Mouse (Mus musculus) layer of hippocampus, adult 9-10 months (tissue): ENCODE results near the gene Kmt2e.

Experiments
- DNase-seq: peaks from one replicate; pipeline ENCODE4 v3.0.0; 2022; ENCODE audit warnings: low spot score

Kmt2e gene

DNA sequence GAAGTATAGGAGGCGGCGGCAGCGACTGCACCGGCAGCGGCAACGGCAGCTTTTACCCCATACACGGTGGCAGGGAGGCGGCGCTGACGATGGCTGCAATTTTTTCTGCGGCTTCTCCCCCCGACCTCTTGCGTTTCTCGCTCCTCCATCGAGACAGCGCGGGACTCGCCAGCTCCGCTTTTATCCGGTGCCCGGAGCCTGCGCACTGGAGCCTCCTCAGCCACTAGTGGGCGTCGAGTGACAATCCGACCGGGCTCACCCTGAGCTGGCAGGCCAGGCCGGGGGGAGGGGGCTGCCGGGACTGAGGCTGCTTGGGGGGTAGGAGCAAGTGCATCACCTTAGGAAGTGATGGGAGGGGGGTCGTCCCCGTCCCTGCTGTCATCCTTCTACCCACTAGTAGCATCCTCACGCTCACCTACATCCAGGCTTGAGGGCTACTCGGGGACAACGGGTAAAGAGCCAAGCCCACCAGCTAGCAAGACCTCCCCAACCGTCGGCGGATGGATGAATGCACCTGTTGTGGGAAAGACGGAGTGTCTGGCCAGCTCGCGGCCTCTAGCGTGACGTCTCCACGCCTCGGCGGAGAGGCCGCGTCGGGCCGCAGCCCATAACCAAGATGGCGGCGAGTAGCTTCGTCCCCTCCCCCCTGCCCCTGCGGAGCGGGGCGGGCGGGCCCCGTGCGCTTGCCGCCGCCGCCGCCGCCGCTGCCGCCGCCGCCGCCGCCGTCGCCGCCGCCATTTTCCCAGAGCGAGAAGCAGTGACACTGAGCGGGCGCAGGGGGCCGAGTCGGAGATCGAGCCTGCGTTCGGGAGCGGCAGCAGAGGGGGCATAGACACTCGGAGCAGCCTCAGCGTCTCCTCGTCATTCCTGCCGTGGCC lies at the start of gene Kmt2e:
TSS of gene Kmt2e (plus strand) at position 722 of the 878 bp plus-strand sequence.
- DNase-seq = peak; percentile 85

DNA sequence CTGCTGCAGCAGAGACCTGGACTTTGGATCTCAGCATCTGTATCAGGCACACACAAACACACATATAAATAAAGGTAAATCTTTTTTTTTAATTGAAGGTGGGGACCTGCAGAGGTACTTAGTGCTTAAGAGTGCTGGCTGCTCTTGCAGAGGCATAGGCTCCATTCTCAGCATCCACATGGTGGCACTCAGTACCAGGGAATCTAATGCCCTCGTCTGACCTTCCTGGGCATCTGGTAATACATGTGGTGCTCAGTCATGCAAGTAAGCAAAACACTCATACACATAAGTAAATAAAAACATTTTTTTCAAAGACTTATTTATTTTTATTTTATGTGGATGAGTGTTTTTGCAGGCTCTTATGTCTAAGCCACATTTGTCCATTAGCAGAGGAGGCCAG lies 49.1 kb upstream of the Kmt2e start:
- DNase-seq = no peak

DNA sequence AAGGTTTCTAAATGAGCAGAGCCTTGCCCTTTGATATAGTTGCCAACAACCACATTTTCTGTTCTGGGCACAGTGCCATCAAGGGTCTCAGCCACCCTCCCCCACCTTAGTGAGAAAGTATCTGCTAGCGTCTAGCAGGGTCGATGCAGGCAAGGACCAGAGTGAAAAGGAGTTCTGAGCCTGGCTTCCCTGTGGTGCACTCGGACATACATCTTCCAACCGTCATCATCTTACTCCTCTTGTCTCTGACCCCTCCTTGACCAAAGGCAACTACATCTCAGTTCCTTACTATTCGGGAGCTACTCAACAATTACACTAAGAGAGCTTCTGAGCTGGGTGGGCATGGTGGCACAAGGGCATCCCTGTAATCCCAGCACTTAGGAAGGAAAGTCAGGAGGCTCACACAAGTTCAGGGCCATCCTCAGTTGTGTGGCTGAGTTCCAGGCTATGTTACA lies 48.5 kb upstream of the Kmt2e start:
- DNase-seq = no peak

DNA sequence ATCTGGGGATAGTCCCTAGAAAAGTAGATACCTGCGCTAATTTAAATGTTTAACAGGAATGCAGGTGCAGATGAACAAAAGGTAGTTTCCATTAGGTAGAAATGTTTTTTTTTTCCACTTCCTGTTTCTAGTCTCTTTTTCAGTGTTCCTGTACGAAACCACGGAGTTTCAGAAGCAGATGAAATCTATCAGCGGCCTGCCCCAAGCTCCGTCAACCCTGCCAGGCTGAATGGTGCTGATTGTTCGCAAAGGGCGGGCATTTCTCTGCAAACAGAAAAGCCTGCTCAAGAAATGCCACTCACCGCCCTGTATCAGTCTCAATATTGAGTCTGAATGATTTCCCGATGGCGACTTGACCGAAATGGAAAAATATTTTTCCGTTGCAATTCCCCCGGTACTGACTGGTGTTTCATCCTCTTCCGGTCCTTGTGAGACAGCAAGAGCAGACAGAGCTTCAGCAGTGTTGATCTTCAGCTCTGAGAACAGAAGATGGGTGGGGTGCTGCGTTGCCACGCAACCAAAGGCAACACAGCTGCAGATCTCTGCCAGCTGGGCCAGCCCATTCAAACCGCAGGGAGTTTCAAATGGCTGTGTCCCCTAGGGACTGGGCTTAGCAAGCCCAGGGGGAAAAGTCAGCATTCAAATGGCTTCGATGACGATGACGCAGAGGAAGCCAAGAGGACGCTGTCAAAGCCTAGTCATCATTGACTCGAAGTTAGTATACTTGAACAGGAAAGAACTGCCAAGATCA lies 47.5 kb upstream of the Kmt2e start:
- peak; percentile 65 for DNase-seq

DNA sequence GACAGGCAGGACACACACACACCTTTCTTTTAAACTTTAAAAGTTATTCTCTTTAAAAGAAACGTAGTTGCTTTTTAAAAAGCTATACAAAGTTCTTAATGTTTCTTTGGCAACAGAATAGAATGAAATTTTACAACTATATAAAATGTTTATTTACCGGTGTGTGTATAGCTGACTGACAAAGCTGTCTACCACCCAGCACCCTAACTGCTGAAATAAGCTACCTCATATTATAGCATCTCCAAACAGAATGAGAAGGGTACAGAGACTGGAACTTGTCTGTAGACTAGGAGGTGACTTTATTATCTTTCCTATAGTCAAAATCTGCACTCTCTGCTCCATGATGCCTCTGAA lies 47.0 kb upstream of the Kmt2e start:
- no peak for DNase-seq

DNA sequence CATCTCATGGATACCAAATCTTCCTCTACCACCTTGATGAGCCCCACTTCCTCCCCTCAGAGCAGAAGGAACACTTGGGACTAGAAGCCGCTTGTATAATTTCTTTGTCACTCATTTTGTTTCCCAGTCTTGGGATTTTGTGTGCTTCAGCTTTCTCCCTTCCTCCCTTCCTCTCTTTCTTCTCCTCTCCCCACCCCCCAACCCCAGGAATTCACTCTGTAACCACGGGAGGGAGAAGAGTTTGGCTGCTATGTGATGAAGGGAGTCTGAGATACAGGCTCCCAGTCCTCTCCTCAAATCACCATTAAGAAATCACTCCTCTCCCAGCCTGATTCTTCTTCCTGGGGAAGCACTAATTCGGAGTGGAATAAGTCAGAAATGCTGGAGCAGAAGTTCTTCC lies 46.1 kb upstream of the Kmt2e start:
- no peak for DNase-seq

DNA sequence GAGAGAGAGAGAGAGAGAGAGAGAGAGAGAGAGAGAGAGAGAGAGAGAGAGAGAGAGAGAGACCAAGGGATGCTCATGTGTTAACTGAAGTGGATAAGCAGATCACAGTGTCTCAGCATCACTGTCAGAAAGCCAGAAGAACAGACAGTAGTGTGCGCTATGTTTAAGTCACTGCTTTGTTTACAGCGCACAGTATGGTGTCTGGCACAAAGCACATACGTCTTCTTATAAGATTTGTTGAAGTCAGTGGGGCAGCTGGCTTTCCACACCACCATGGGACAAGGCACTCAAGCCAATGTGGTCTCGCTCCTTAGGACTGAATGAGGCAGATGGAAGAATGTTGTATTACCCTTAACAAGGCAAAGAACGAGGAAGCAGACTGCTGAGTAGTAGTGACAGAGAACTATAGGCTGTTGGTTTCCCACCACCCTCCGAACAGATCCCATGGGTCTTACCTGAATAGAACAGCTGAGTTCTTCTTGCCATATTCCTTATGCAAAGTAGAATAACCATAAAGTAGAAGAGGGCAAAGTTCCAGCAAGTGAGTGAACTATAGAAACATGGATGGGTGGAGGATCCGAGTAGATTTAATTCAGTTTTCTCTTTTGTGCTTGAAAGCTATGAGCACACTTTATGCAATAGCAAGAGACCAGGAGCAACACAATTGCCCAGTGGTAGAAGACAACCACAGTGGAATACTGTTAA lies 44.5 kb upstream of the Kmt2e start:
- DNase-seq = no peak

DNA sequence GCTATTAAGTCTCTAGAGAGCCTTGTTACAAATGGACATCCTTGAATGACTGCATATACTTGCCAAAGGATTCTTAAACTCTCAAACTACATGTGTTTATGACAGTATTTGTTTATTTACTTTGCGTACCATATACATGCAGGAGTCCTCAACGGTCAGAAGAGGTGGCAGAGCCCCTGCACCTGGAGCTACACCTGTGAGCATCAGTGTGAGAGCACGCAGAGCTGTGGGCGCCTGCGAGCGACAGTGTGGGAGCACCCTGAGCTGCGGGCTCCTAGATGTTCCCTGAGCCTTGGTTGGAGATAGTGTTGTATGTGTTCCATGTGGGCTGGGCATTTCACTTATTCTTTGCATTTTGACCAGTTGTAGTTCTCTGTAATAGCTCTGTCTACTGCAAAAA lies 42.5 kb upstream of the Kmt2e start:
- DNase-seq = no peak

DNA sequence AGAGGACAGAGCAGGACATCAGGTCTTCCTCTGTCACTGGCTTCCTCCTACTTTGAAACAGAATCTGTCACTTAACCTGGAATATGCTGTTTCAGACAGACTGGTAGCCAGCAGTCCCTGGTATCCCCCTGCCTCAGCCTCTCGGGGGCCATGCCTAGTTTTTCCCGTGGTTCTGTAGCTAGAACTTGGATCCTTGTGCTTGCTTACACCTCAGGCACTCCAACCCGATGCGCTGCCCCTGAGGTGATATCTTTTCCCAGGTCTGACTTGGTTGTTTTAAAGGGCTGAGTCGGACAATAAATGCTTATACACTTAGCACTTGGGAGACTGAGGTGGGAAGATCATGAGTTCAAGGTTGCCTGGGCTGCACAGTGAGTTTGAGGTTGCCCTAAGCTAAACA lies 40.4 kb upstream of the Kmt2e start:
- DNase-seq = no peak

DNA sequence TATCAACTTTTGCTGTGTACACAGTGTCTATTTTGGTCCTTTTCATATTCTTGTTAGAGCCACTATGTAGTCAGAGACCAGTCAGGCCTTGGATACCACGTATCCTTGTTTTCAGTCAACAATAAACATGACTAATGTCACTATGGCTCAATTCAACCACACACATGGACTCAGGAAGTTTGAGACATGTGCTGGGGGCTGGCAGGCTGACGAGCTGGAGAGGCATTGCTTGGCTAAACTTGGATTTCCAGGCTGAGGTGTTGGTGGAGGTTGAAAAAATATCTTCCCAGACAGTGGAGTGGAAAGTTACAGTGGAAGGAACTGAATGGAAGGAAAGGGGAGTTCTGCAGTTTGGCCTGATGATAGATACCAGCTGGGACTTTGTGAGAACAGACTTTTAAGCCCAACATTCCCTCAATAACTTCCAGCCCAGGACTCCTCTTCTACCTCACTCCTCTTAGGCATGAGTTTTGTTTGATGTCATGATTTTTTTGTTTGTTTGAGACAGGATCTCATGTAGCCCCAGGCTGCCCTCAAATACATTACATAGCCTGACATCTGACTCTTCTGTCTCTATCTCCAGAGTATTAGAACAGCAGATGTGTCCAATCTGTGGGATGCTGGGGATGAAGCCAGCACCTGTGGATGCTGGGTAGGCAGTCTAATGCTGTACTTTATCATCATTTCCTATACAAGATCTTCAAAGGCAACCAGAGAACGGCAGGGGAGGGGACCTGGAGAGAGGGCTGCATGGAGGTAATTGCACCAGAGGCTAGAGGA lies 39.7 kb upstream of the Kmt2e start:
- DNase-seq = no peak

DNA sequence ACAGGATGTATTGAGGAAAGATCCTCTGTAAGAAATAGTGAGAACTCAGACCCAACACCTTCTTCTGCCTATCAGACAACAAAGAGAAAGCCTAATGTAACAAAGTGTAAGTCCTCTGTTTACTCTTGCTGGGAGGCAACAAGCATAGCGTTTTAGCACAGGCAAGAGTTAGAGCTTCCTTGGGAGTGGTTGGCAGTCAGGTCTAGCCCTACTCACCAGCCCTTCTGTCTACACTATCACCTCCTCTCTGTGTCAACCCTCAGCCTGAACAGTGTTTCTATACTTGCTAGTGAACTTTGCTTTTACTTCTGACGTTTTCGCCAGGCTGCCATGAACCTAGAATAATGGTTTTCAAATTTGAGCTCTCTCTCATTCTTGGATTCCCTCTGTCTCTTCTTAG lies 38.5 kb upstream of the Kmt2e start:
- DNase-seq = no peak

DNA sequence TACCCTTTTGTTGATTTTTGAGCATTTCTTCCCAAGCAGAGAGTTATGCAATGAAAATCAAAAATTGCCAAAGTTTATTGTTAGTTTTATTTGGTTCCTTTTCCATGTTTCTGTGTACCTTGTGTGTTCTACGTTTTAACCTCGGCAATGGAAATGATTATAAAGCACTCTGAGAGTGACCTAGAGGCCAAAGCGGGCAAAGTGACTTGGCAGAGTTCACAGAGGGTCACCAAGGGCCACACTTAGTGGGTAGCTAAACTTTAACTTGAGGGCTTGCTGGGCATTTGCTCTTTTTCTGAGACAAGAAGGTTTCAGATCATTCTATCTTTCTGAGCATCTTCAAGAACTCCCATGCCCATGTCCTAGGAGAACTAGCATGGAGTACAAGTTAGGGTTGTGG lies 37.5 kb upstream of the Kmt2e start:
- no peak for DNase-seq

DNA sequence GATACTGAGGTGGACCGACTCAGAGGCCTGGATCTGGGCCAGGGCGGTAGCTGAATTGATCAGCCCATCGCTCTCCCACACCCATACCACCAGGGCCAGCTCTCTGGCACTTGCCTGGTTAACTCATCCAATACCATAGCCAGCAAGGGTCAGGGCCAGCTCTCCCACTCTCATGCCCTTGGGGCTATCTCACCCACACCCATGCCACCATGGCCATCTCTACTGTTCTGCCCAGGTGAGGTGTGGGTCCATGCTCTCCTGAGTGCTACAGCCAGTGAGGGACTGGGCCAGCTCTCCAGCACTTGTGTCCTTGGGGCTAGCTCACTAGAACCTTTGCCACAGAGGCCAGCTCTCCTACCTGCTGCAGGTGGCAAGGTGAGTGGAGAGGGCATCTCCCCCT lies 34.1 kb upstream of the Kmt2e start:
- DNase-seq = no peak

DNA sequence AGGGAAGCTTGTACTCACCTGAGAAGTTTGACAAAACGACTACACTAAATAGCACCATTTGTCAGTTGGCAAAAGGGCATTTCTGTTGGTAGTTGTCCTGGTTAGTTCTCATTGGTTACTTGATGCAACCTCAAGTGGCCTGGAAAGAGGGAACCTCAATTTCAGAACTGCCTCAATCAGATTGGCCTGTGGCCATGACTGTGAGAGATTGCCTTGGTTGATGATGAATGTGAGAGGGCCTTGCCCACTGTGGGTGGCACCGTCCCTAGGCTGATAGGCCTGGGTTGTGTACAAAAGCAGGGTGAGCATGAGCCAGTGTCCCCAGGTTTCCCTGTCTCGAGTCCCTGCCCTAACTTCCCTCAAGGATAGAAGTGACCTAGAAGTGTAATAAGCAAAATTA lies 33.4 kb upstream of the Kmt2e start:
- DNase-seq = no peak

DNA sequence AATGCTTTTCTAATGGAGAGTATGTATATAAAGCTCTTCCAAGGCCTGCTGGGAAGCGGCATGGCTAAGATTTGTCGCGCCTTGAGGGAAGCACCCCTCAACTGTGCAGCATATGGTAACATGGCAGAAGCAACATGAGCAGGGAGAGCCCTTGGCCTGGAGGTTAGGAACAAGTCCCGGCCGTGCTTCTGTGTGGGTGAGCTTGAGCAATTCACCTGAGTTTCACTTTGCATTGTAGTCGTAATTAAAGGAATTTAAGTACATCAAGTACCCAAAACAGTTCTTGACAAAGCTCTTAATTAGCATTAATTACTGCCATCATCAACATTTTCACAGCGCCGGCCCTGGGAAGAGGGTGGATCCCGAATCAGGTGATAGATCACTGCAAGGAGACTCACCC lies 32.9 kb upstream of the Kmt2e start:
- no peak for DNase-seq

DNA sequence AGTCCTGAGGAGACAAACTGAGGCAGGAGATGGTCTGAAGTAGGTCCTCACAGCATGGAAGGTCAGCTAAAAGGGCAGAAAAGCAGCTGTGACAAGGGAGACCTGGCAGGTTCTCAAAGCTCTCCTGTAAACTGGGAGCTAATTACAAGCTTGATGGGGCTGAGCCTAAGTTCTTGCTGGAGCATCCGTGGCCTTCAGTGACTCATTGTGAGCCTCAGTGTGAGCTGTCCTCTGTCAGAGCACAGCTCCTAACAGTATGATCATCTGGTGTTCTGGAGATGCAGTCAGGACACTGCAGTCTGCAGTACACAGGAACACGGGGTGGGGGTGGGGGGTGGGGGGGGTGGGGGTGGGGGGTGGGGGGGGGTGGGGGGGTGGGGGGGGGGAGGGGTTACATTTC lies 32.2 kb upstream of the Kmt2e start:
- no peak for DNase-seq

DNA sequence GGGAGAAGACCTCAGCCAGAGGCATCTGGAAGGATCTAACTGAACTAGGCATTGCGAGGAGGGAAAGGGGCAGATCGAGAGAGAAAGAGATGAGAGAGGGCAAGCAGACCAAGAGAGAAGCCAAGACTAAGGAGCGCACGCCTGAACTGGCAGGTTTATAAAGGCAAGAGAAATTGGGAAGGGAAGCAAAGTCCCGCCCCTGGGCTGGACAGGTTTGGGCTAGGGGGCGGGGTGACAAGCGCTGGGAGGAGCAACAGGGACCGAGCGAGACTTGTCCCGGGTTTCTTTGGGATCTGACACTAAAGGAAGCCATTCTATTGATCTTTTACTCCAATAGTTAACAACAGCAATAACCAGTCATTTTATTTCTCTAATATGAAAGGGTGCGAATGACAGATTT lies 31.1 kb upstream of the Kmt2e start:
- no peak for DNase-seq

DNA sequence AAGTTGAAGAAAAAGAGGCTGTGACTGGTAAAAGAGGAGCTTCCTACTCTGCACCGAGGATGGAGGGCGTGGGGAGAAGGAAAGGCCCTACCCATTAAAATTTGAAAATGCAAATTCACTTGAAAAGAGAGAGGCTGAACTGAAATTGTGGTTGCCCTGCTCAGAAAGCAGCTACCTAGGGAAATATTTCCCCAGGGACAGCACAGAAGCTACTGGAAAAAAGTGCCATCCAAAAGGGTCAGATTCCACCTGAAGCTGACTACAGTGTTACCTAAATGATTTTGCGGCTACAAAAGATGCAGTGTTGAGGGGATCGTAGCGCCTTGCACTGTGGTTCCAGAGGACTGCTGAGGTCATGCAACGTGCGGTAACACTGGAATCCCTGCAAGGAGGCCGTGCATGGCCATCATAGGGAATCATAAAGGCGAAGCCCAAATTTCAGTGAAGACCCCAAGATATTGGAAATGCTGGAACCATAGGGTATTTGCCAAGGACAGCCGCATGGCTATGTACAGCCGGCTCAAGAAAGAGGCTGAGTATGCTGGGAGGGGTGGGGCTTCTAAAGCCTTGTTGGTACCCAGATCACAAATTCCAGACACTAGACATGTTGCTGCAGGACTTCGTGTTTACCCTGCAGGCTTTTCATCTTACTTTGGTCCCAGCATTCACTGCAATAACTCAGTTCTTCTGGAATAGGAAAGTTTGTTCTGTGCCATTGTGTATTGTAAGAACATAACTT lies 28.4 kb upstream of the Kmt2e start:
- no peak for DNase-seq

DNA sequence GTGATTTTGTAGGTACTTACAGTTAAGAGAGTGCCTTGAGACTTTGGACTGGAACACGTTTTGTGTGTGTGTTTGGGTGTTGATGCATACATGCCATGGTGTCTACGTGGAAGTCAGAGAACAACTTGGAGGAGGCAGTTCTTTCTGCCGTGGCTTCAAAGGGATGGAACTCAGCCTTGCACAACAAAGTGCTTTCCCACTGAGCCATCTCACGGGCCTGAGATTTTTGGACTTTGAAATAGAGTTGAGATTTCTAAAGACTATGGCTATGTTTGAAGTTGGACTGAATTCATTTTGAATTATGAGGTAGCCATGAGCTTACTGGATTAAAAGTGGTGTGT lies 27.9 kb upstream of the Kmt2e start:
- DNase-seq = no peak

DNA sequence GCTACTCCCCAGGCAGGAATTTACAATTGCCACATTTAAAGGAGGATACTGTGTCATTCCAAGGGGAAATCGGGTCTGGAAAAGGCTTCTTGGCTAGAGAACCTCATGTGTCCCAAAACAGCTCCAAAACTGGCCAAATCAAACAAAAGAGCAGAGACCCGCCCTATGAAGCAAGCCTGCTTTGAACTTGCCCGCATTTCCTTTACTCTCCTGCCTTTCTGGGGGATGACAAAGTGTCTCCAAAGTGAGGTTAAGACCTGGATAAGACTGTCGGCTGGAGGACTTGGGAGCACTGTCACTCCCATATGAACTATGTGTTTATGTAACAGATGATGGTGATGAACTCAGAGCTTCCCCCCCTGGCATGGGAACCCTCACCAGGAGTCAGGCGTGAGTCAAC lies 26.1 kb upstream of the Kmt2e start:
- no peak for DNase-seq

DNA sequence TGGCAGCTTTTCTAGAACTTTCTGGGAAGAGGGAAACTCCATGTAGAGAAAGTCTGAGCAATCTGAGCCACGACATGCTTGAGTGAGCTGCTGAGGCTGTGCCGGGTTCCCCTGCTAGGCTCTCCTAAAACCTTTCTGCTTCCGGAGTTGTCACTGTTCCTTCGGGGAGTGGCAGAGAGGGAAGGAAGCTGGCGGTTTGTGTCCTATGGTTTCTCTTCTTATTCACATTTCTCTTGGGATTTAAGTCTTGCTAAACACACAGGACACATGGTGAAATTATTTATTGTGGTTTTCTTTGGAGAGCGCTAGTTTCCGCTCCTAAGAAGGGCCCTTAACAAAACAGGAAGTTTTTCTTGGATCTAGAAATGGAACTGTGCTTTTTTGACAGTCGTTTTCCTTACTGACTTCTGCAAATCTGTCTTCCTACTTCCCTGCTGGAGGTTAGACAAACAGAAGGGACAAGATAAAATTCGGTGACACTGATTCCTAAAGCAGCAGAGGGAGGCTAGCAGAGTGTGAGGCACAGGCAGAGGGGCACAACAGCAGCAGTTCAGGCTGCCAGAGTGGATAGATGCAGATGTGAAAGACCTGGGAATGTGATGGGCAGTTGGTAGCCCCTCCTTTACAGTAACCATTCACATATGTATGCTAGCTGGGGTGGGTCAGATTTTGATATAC lies 24.1 kb upstream of the Kmt2e start:
- no peak for DNase-seq
